In the genomic region with DNA sequence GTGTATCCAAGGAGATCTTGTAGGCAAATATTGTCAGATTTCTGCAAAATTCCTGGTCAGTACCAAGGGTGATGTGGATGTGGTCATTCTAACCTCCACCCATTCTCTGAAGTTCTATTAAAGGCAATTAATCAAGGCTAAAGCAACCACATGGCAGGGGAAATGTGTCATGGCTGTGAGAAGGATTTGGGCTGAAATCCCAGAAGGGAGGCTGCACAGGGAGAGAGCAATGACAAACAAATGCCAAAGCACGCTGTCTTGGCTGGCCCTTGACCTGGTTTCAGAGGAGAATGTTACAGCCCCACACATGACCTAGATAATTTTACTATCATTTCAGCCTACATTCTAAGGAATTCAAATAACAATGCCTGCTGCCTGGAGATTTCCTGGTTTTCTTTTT, we compare ENCODE assay signal across 10 mouse cellular contexts. TPM values are rescaled to one million over a fixed set of nuclear protein-coding genes. Genes with fewer than 3 reads are reported as not detected.
DNase-seq lines count a peak whose midpoint lies in the region; ATAC-seq lines count a peak whose summit lies in the region.
"Had no signal": no experiment of that assay in that cellular context is flagged by ENCODE, and none has a peak within 500 bp of the region (broad histone marks: within the 10 kb centered on the region; RNA-seq: fewer than 3 reads in every experiment).

No protein-coding gene starts in this region.

- intact Hi-C loops in gastrocnemius, postnatal 14 days (cut with DNase I; ENCODE audit: low total_unique reads), result no loop called here

- ATAC-seq in frontal cortex, adult (ENCODE audit: low TSS enrichment), result no peak

- DNase-seq in gastrocnemius, postnatal 14 days, result peak; percentile 14
- DNase-seq in gastrocnemius, adult 8-10 months (ENCODE audit: low spot score in 2 of 2), result no peak
- peak; percentile 3 for DNase-seq in retina, postnatal 1 day
- DNase-seq in retina, embryonic 14.5 days (ENCODE audit: low spot score), result no peak
- peak; percentile 70 for DNase-seq in cerebellum, adult 9-10 months
- DNase-seq in spleen, postnatal 10 days (ENCODE audit: low spot score in 2 of 2), result no peak
- no peak for DNase-seq in thymus, postnatal 36 days
- DNase-seq: thymus, postnatal 4 days had no signal

RNA-seq across cellular contexts. Expression of gene Adamts16, which starts 52.6 kb away (rescaled TPM):
- 1 to 10 TPM in 1 of 2 experiments, under 1 TPM in 1; 0.73 to 1.7 TPM for total RNA-seq in gastrocnemius, postnatal 14 days (2021)
- total RNA-seq in gastrocnemius, adult 8-10 months (2022), result under 1 TPM in 3 of 4 experiments, not detected in 1; 0.17 to 0.20 (median 0.19) TPM
- total RNA-seq: neutrophil, adult 5-6 weeks had no signal

Comparison
In these comparisons a context has a peak if more than half of its experiments do, and no peak if none do; other contexts are left out.
1. DNase-seq: peak in gastrocnemius, postnatal 14 days (single experiment), retina, postnatal 1 day (single experiment) and cerebellum, adult 9-10 months (single experiment); none in gastrocnemius, adult 8-10 months (0 of 2), retina, embryonic 14.5 days (single experiment), spleen, postnatal 10 days (0 of 2) and thymus, postnatal 36 days (0 of 2).